Mouse (Mus musculus) testis, adult 2 months (tissue): Measurements from ENCODE around the gene Fig4. TPM values are rescaled to one million over a fixed set of nuclear protein-coding genes. Genes with fewer than 3 reads are reported as not detected.

Experiments used
- H3K27ac ChIP-seq: fragments of 200-500 bp; 2 replicates; pipeline ENCODE4 v1.5.1; 2012; ENCODE audit warnings: low read depth, low read length; ENCODE audit not compliant: control insufficient read depth, insufficient read depth
- H3K27me3 ChIP-seq: fragments of 200-500 bp; 2 replicates; pipeline ENCODE4 v1.6.1; 2012; ENCODE audit warnings: mild to moderate bottlenecking, low read length, moderate library complexity; ENCODE audit not compliant: control insufficient read depth, insufficient read depth
- H3K36me3 ChIP-seq: fragments of 200-500 bp; 2 replicates; pipeline ENCODE4 v1.6.1; 2012; ENCODE audit warnings: mild to moderate bottlenecking, low read length; ENCODE audit not compliant: control insufficient read depth, insufficient read depth
- H3K4me1 ChIP-seq: fragments of 200-500 bp; 2 replicates; pipeline ENCODE4 v1.6.1; 2012; ENCODE audit warnings: low read length; ENCODE audit not compliant: control insufficient read depth, insufficient read depth
- H3K4me3 ChIP-seq: fragments of 200-500 bp; 2 replicates; pipeline ENCODE4 v1.5.1; 2012; ENCODE audit warnings: low read depth, mild to moderate bottlenecking, low read length, moderate library complexity, mixed read lengths; ENCODE audit not compliant: control insufficient read depth
- CTCF ChIP-seq: fragments of 200-500 bp; IDR thresholded peaks from 2 replicates; pipeline ENCODE4 v1.5.1; 2012; ENCODE audit warnings: low read depth, mild to moderate bottlenecking, inconsistent platforms, low read length, moderate library complexity; ENCODE audit not compliant: control insufficient read depth, insufficient read depth, insufficient replicate concordance
- POLR2A ChIP-seq: fragments of 200-500 bp; IDR thresholded peaks from 2 replicates; pipeline ENCODE4 v1.6.1; 2012; ENCODE audit warnings: low read depth, mild to moderate bottlenecking, inconsistent platforms, low read length, moderate library complexity; ENCODE audit not compliant: control insufficient read depth
- polyA plus RNA-seq: library from polyadenylated mRNA; depleted of rRNA; stranded (reverse); fragments of >200 nt; gene quantifications from 2 replicates; pipeline ENCODE4 v1.2.3, GENCODE M21; 2012

Gene Fig4
- polyA plus RNA-seq, 1 experiment = 10.3 TPM

DNA sequence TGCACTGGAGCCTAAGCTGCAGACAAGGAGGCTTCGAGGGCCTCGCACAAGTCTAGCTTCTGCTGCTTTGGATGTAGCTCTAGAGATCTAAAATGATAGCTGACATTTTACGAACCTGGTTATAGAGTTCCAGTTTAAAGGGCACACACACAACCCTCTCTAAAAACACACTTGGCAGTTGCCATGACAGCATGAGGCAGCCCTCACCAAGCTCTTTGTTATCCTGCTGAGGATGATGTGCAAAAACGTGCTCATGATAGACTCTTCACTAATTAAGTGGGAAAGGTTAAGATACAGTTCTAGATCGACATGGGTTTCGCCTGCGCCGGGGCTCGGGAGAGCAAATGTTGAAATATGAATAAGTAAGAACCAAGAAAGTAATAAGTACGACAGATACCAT lies 84.2 kb downstream of the Fig4 start:
- TF ChIP-seq POLR2A (no peak), CTCF (no peak)
- Histone ChIP-seq H3K4me1 (no peaks in the 10 kb centered on the region), H3K27me3 (no peaks in the 10 kb centered on the region), H3K4me3 (no peak overlapping the region), H3K36me3 (no peaks in the 10 kb centered on the region), H3K27ac (no peak overlapping the region)

DNA sequence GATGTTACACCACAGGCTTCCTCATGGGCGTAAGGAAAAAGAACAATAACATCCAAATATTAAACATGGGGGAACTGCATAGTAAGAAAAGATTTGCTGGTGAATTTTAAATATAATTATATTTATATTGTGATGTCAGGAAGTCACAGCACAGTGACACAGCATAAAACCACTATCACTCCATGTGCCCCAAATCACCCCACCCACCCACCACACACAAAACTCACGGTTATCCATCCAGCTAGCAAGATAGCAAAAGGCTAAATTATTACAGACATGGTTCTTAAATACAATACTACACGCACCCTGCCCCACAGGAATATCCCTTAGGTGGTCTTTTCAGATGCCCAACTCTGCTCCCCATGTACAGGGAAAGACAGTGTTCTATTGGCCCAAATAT lies 89.0 kb downstream of the Fig4 start:
- H3K36me3 ChIP-seq = no peaks in the 10 kb centered on the region
- no peaks in the 10 kb centered on the region for H3K27me3 ChIP-seq
- no peak for TF ChIP-seq CTCF
- no peak for TF ChIP-seq POLR2A
- no peak overlapping the region for H3K4me3 ChIP-seq
- no peak overlapping the region for H3K27ac ChIP-seq
- no peaks in the 10 kb centered on the region for H3K4me1 ChIP-seq

DNA sequence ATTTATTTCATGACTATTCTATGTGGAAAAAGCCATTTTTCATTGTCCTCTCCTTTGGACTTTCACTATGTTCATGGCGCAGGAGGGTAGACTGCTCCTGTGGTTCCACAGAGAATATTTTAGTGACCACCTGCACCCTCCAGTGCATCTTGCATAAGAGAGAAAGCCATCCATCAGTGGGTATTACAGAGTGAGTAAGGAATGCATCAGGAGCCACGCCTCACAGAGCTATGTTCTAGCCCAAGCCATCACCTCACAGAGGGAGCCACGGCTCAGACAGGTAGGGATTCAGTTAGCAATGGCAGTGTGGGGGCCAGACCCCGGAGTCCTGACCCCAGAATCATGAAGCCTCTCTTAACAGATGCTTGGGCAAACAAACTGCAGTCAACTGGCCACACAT lies 93.5 kb downstream of the Fig4 start:
- Histone ChIP-seq H3K27ac (no peak overlapping the region), H3K4me3 (no peak overlapping the region), H3K36me3 (no peaks in the 10 kb centered on the region), H3K27me3 (no peaks in the 10 kb centered on the region), H3K4me1 (no peaks in the 10 kb centered on the region)
- TF ChIP-seq POLR2A (no peak), CTCF (no peak)

DNA sequence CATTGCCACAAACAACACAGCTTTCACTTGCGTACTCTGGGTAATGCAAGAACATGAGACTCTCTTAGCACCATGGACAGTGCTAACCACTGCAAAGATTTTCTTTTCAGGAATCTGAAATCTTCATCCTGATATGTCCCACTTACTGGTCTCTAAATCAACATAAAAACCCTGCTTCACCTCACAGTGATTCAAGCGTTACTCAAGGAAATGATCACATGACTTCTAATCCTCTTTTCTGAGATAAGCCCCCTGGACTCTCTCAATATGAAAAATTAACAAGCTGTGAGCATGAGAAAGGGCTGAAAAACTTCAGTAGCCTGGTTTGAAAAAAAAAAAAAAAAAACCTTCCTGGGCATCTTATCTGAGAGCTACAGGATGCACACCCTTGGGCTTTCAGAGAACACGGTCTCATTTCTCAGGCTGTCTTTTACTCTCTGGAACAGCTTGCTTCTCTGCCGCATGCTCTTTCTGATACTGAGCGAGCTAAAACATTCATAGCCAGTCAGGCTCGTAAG lies 94.1 kb downstream of the Fig4 start:
- Histone ChIP-seq H3K36me3 (no peaks in the 10 kb centered on the region), H3K4me3 (no peak overlapping the region), H3K4me1 (no peaks in the 10 kb centered on the region), H3K27ac (no peak overlapping the region), H3K27me3 (no peaks in the 10 kb centered on the region)
- no peak for TF ChIP-seq POLR2A
- TF ChIP-seq CTCF = no peak

DNA sequence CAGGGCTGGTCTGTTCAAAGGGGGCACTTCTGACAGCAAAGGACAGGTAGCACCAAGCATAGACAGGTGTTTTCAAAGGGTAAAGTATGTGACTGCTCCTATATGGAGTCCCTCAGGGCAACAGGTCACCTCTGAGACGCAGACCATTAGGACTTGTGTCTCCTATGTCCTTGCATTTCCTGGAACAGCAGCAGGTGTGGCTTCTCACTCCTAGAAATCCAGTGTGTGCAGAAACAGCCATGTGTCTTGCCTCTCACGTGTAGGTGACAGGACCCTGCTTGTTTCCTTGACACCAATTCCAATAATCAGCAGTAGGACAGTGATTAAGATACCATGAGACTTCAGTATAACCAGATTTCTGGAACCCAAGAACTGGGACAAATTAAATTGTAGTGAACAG lies 97.4 kb downstream of the Fig4 start:
- H3K4me1 ChIP-seq = no peaks in the 10 kb centered on the region
- H3K4me3 ChIP-seq = no peak overlapping the region
- no peaks in the 10 kb centered on the region for H3K36me3 ChIP-seq
- H3K27me3 ChIP-seq = no peaks in the 10 kb centered on the region
- TF ChIP-seq CTCF = no peak
- TF ChIP-seq POLR2A = no peak
- no peak overlapping the region for H3K27ac ChIP-seq

DNA sequence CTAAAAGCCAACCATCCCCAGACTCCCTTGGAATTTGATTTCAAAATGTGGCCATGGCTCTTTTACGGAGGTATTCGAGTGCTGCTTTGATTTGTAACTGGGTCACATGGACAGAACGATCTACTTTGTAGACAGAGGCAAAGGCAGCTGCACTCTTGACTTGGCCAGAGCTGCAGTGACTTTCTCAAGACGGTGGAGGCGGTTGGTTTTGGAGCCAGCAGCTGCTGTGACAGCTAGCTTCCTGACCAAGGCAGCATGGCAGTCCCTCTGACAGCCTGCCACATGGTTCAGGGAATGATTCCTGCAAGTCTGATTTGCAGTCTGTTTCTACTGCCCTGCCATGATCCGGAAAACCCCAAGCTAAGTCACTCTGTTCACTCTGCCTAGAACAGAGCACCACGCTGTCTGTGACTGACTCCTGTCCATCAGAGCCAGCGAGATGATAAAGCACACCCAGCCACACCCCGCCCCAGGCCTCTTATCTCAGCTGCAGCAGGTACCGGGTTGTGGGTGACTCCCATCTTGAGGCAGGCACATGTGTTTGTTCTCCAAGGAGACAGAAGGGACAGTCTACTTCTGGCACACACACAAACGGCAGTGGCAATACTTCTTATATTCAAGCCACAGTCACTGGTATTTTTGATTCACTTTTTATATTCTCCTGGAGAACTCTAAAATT lies 98.3 kb downstream of the Fig4 start:
- no peak for TF ChIP-seq CTCF
- TF ChIP-seq POLR2A = no peak
- Histone ChIP-seq H3K27me3 (no peaks in the 10 kb centered on the region), H3K27ac (no peak overlapping the region), H3K4me1 (no peaks in the 10 kb centered on the region), H3K4me3 (no peak overlapping the region), H3K36me3 (no peaks in the 10 kb centered on the region)

DNA sequence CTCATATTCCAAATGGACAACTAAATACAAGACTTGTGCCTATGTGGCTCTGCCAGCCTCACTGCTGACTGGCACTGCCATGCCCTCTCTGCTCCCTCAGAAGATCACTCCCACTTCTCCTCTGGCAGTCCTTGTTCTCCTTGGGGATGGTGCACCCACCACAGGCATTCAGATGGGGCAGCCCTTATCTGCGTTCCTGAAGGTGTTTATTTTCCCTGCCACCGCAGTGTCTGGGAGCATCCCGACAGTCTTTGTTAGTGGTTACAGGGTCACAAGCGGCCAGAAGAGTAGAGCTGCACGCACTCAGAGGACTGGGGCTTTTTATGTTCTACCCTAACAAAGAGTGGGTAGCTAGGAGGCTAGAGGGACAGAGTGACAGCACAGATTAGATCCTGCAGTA lies 98.9 kb downstream of the Fig4 start:
- Histone ChIP-seq H3K4me3 (no peak overlapping the region), H3K36me3 (no peaks in the 10 kb centered on the region), H3K27ac (no peak overlapping the region), H3K27me3 (no peaks in the 10 kb centered on the region), H3K4me1 (no peaks in the 10 kb centered on the region)
- no peak for TF ChIP-seq POLR2A
- TF ChIP-seq CTCF = no peak

DNA sequence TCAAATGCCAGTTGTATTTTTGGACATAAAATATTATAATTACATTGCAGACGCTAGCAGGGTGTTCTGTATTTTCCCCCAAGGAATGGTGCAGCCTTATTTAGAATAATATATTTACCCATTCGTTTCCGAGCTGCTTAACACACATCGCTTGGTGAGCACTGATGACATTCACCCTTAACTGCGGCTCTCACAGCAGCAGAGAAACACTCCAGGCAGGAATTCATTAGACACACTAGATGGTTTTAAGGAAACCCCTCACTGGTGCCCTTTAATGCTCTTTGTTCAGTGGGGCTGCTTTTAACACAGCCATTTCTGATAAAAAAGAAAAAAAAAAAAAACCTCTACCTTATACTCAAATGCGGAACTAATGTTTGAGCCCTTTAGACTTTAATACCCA lies 104.3 kb downstream of the Fig4 start:
- Histone ChIP-seq H3K4me1 (no peaks in the 10 kb centered on the region; the same call in 1 of the 2 replicates), H3K36me3 (no peaks in the 10 kb centered on the region), H3K27me3 (no peaks in the 10 kb centered on the region), H3K4me3 (no peak overlapping the region), H3K27ac (no peak overlapping the region)
- TF ChIP-seq POLR2A (no peak), CTCF (no peak)
